Mouse (Mus musculus) cerebellum, adult 2 months (tissue): ENCODE results near the gene Stag1. TPM values are rescaled to one million over a fixed set of nuclear protein-coding genes. Genes with fewer than 3 reads are reported as not detected.

Source experiments
- DNase-seq, 2 experiments: peaks; one replicate each; pipeline ENCODE4 v3.0.0; 2021
- H3K27ac ChIP-seq: fragments of 200-500 bp; 2 replicates; pipeline ENCODE4 v1.5.1; 2012; ENCODE audit warnings: low read length, control low read depth, inconsistent platforms; ENCODE audit not compliant: insufficient read depth
- H3K27me3 ChIP-seq: fragments of 200-500 bp; 2 replicates; pipeline ENCODE4 v1.6.1; 2012; ENCODE audit warnings: inconsistent platforms, mild to moderate bottlenecking, low read length, moderate library complexity; ENCODE audit not compliant: control insufficient read depth, insufficient read depth
- H3K4me1 ChIP-seq: fragments of 200-500 bp; 2 replicates; pipeline ENCODE4 v1.6.1; 2011; ENCODE audit warnings: low read length; ENCODE audit not compliant: control insufficient read depth, insufficient read depth
- H3K4me3 ChIP-seq: fragments of 200-500 bp; replicated peaks from 2 replicates; pipeline ENCODE3; 2011; ENCODE audit warnings: mild to moderate bottlenecking, low read depth, low read length, control low read depth; ENCODE audit not compliant: insufficient read depth
- CTCF ChIP-seq: fragments of 200-500 bp; IDR thresholded peaks from 2 replicates; pipeline ENCODE4 v1.5.1; 2011; ENCODE audit warnings: low read depth, mild to moderate bottlenecking, control low read depth, low read length, moderate library complexity, borderline replicate concordance; ENCODE audit not compliant: insufficient read depth
- POLR2A ChIP-seq: fragments of 200-500 bp; IDR thresholded peaks from 2 replicates; pipeline ENCODE4 v1.6.1; 2011; ENCODE audit warnings: low read length, control low read depth, borderline replicate concordance; ENCODE audit not compliant: insufficient read depth
- WGBS: fragments of 180-500 bp; shearing (Covaris S2); methylation state at CpG from one replicate; pipeline ENCODE4 v1.1.7; 2018; 5-methylcytosine and 5-hydroxymethylcytosine counted together
- polyA plus RNA-seq: library from polyadenylated mRNA; depleted of rRNA; stranded (reverse); fragments of >200 nt; gene quantifications from 2 replicates; pipeline ENCODE4 v1.2.3, GENCODE M21; 2012

Stag1 gene
- polyA plus RNA-seq, 1 experiment, result 32.0 TPM

DNA sequence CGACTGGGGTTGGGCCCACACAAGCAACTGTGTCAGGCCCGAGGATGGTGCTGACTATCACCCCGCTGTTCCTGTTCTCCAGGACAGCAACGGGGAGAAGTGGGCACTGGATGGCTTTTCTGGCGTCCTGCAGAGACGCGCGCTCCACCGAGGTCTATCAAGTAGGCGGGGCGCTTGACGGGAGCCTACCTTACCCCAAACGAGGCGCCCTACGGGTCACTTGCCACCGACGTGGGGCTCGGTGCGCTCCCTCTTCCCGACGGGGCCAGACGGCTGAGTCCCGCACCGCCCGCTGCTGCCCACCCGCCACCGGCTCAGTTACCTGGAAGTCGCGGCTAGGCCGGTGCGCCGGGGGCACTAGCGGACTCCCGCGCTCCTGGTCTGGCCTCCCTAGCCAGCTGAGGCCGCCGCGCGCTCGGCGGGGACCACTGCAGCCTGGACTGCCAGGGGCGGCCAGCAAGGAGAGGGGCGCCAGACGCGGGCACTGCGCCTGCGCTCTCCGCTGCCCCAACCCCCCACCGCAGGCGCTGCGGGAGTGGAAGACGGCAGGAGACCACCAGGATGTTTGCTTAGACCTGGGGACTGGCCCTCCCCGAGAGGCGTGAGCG is 26.9 kb upstream of the Stag1 start, which contains the start of gene Slc35g2:
TSS of gene Slc35g2 (minus strand) at position 465 of the 608 bp plus-strand sequence.
- peaks cover 7% of the 10 kb centered on the region; the same call in 1 of the 2 replicates for H3K4me1 ChIP-seq
- TF ChIP-seq POLR2A (no peak; the same call in 1 of the 2 replicates), CTCF (no peak)
- H3K27ac ChIP-seq, result peak within 1 kb of the TSS; percentile 90
- peak within 1 kb of the TSS; percentile 94 for H3K4me3 ChIP-seq
- WGBS, result under 1% methylated on average over 55 of the region's 55 CpGs
- no peaks in the 10 kb centered on the region for H3K27me3 ChIP-seq
- peak; percentile 68 to 80 for DNase-seq

- peaks cover 2% of the 10 kb centered on the region; the same call in 1 of the 2 replicates for H3K4me1 ChIP-seq
- TF ChIP-seq CTCF (no peak), POLR2A (no peak)
- H3K27me3 ChIP-seq, result no peaks in the 10 kb centered on the region
- H3K4me3 ChIP-seq, result no peak overlapping the region
- WGBS, result 74% methylated on average over 1 of the region's 1 CpGs
- no peak overlapping the region for H3K27ac ChIP-seq
- DNase-seq, result no peak
Observed at GRCm38 (mm10) chr9:100571511-100571910, 26.1 kb upstream of the Stag1 start.

DNA sequence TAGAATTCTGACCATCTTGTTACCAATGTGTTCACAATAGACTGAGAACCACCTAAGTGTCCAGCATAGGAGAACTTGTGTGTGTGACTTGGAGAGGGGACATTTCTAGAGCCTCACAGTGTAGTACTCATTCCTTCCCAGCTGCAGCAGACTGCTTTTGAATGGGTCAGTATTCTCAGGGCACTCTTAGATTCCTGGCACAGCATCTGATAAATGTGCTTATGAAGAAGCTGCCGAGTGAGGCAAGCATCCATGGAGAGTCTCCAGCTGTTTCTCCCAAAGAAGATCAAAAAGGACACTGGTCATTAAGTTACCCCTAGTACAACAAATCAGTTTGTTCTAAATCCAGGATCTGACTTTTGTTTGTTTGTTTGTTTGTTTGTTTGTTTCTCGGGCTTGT is 24.3 kb upstream of the Stag1 start:
- WGBS, result 72% methylated on average over 2 of the region's 2 CpGs
- H3K4me1 ChIP-seq, result no peaks in the 10 kb centered on the region; the same call in 1 of the 2 replicates
- H3K27me3 ChIP-seq, result no peaks in the 10 kb centered on the region
- no peak overlapping the region for H3K27ac ChIP-seq
- H3K4me3 ChIP-seq, result no peak overlapping the region
- no peak for TF ChIP-seq CTCF
- no peak for TF ChIP-seq POLR2A
- no peak for DNase-seq

DNA sequence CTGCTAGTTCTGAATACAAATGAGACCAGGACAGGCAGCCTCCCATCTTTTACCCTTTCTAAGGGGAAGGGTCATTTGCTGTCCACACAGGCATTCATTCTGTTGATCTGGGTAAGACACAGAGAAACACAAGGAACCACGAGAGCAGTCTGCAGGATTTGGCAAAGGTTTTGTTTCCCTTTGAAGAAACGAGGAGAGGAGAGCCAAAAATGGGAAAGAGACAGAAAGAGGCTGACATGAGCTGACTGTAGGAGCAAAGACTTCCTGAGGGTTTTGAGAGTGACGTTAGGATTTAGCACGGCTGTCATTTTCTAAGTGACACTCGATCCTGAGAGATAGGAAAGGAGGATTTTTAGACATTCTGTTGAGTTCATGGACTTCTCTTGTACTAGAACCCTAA is 23.7 kb upstream of the Stag1 start:
- H3K27ac ChIP-seq, result no peak overlapping the region
- DNase-seq, result peak in 1 of 2 experiments; percentile 27
- no peak overlapping the region for H3K4me3 ChIP-seq
- H3K4me1 ChIP-seq, result no peaks in the 10 kb centered on the region; the same call in 1 of the 2 replicates
- WGBS, result 6% methylated on average over 5 of the region's 5 CpGs
- no peaks in the 10 kb centered on the region for H3K27me3 ChIP-seq
- TF ChIP-seq POLR2A (no peak), CTCF (no peak)

DNA sequence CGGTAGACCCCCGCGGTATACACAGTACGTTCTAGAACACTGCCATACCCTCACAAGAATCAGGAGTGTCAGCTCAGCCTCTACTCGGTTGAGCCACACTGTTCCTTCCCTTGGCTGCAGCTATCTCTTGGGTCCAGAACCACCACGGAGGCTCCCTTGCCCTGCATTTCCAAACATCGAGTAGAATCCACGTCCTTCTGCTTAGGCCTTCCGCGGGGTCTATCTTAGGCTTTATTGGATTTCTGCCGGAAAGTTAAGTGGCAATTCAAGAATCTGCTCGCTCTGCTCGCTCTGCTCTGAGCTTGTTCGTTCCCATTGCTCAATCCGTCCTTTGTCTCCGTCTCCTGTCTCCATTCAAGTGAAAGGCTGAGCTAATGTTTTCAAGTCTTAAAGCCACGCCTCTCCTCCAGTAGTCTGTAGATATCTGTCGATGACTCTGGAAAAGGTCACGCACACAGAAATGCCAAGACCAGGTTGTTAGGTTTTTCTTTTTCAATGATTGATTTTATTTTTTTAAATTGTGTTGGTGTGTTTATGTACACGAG is 17.3 kb upstream of the Stag1 start:
- Histone ChIP-seq H3K4me1 (peaks cover 13% of the 10 kb centered on the region; the same call in 1 of the 2 replicates), H3K27me3 (no peaks in the 10 kb centered on the region), H3K27ac (no peak overlapping the region), H3K4me3 (no peak overlapping the region)
- no peak for DNase-seq
- WGBS, result 77% methylated on average over 20 of the region's 20 CpGs
- TF ChIP-seq POLR2A (no peak), CTCF (no peak)

DNA sequence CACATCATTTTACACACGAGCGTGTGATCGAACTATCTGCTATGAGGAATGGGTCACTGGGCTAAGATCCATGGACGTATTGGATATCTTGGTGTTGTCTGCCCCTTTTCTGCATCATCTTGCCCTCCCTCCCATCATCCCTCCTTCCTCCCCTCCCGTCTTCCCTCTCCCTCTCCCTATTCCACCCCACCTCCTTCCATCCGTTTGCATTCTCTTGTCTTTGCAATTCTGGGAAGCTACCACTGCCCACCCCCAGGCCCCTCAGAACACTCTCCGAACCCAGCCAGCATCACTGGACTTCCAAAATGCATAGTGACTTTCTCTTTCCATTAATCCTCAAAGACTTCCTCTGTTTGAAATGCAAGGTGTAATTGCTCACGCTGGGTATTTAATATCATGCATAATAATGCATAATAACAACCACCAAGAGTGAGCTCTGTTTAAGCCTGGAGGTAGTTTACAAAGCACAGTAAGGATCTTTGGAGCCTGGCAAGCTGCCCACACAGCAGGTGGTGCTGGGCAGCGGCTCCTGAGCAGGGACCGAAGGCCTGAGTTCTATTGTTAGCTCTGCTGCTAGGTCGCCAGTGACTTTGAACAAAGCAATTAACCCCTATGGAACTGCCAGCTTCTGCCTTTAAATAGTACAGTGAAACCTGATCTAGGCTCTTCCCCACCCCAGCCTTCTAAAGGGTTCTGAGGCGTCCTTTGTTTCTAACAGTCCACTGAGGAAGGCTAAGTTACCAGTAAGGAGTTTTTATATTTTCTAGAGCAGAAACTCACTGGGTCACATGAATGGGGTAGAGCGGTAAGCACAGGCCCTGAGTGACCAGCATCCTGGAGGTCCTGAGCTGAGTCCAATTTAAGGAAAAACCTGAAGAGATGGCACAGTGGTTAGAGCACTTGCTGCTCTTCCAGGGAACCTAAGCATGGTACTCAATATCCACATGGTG is 15.8 kb upstream of the Stag1 start:
- peak; percentile 77 to 83 for DNase-seq
- no peak for TF ChIP-seq POLR2A
- peaks cover 13% of the 10 kb centered on the region; the same call in 1 of the 2 replicates for H3K4me1 ChIP-seq
- H3K4me3 ChIP-seq, result no peak overlapping the region
- no peaks in the 10 kb centered on the region for H3K27me3 ChIP-seq
- peak overlapping the region; percentile 5; the same call in 1 of the 2 replicates for H3K27ac ChIP-seq
- 45% methylated on average over 13 of the region's 13 CpGs for WGBS

GRCm38 (mm10) chr9:100582883-100583575 is 14.6 kb upstream of the Stag1 start:
- 42% methylated on average over 13 of the region's 13 CpGs for WGBS
- Histone ChIP-seq H3K4me3 (no peak overlapping the region), H3K4me1 (peaks cover 13% of the 10 kb centered on the region; the same call in 1 of the 2 replicates), H3K27me3 (no peaks in the 10 kb centered on the region), H3K27ac (peak overlapping the region; percentile 50; the same call in 1 of the 2 replicates)
- DNase-seq, result peak; percentile 50 to 81
- TF ChIP-seq CTCF (no peak), POLR2A (no peak)
